Mouse (Mus musculus) heart, postnatal 0 days (tissue): ENCODE measurements around the gene Foxn3.

Experiments
- CTCF ChIP-seq: IDR thresholded peaks from 2 replicates; pipeline ENCODE4 v1.5.1; 2016; ENCODE audit warnings: antibody characterized with exemption, control low read depth, low read depth
- EP300 ChIP-seq: IDR thresholded peaks from 2 replicates; pipeline ENCODE4 v1.6.1; 2016; ENCODE audit warnings: antibody characterized with exemption, low read depth

- TF ChIP-seq CTCF: no peak
- TF ChIP-seq EP300: no peak
Observed at GRCm38 (mm10) chr12:99394676-99395075, 168.7 kb downstream of the Foxn3 start.
